Mouse (Mus musculus) ES-E14 (cell line): ENCODE measurements at regions not wholly inside any gene's neighbourhood (a gene's known extent, or its start where the extent isn't known, plus 50 kb on each side); places are given as distances from the start of the nearest gene placed in this dataset.

ENCODE experiments used
- CHD2 ChIP-seq: IDR thresholded peaks from 2 replicates; pipeline ENCODE4 v1.6.1; 2014; ENCODE audit warnings: mild to moderate bottlenecking, low read depth, low read length, inconsistent platforms
- HCFC1 ChIP-seq: IDR thresholded peaks from 2 replicates; pipeline ENCODE4 v1.6.1; 2012; ENCODE audit warnings: low read length, inconsistent platforms, borderline replicate concordance; ENCODE audit not compliant: insufficient read depth

DNA sequence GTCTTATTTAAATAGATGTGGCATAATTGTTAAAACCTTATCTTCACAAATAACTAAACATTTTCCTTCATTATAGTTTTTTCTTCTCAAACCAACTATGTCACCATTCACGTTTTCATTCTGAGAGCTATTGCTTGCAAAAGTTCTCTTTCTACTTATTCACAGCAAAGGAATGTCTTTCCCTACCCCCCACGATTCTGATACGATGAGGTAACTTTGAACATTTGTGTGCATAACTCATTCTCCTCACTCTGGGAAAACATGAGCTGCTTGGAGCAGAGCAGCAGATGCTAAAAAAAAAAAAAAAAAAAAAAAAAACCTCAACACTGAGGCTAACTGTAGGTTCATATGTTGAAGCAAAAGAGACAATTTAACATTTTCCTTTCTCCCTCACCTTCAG lies 547.6 kb upstream of the Cited2 start:
- TF ChIP-seq HCFC1 (no peak), CHD2 (no peak)
